Mouse (Mus musculus) embryonic facial prominence, embryonic 12.5 days (tissue): Measurements from ENCODE around the gene Fam166b. TPM values are rescaled to one million over a fixed set of nuclear protein-coding genes. Genes with fewer than 3 reads are reported as not detected.

Source experiments
- ATAC-seq: fragments of 200-750 bp; cut with Nextera tagmentation; 2 replicates; pipeline ENCODE4 v1.8.0; 2017; ENCODE audit not compliant: insufficient number of reproducible peaks, insufficient read depth, low FRiP score, low TSS enrichment
- H3K27ac ChIP-seq: fragments of 300-500 bp; sonication (generic); 2 replicates; pipeline ENCODE4 v1.5.1; 2016; ENCODE audit warnings: mild to moderate bottlenecking
- H3K27me3 ChIP-seq: fragments of 300-500 bp; sonication (generic); 2 replicates; pipeline ENCODE4 v1.6.1; 2016; ENCODE audit warnings: mild to moderate bottlenecking, moderate library complexity
- H3K36me3 ChIP-seq: fragments of 300-500 bp; sonication (generic); 2 replicates; pipeline ENCODE4 v1.6.1; 2016; ENCODE audit warnings: mild to moderate bottlenecking
- H3K4me1 ChIP-seq: fragments of 300-500 bp; sonication (generic); 2 replicates; pipeline ENCODE4 v1.6.1; 2016
- H3K4me2 ChIP-seq: fragments of 300-500 bp; sonication (generic); replicated peaks from 2 replicates; pipeline ENCODE4 v1.6.1; 2016; ENCODE audit warnings: mild to moderate bottlenecking, moderate library complexity
- H3K4me3 ChIP-seq: fragments of 300-500 bp; sonication (generic); 2 replicates; pipeline ENCODE4 v1.5.1; 2016; ENCODE audit warnings: mild to moderate bottlenecking
- H3K9ac ChIP-seq: fragments of 300-500 bp; sonication (generic); 2 replicates; pipeline ENCODE4 v1.6.1; 2016; ENCODE audit warnings: mild to moderate bottlenecking, moderate library complexity
- H3K9me3 ChIP-seq: fragments of 300-500 bp; sonication (generic); 2 replicates; pipeline ENCODE4 v1.6.1; 2016; ENCODE audit warnings: mild to moderate bottlenecking, moderate library complexity
- WGBS: fragments of 180-500 bp; shearing (Covaris S2); methylation state at CpG from one replicate; pipeline ENCODE4 v1.1.7; 2016; 5-methylcytosine and 5-hydroxymethylcytosine counted together
- polyA plus RNA-seq: library from polyadenylated mRNA; unstranded; fragments of >200 nt; fragmentation: Nextera tagmentation; extraction: Ambion mirVana; gene quantifications from 2 replicates; pipeline ENCODE4 v1.2.1, GENCODE M21; 2016

Fam166b gene
- polyA plus RNA-seq, 1 experiment from 2014 or later, result 0.27 TPM

DNA sequence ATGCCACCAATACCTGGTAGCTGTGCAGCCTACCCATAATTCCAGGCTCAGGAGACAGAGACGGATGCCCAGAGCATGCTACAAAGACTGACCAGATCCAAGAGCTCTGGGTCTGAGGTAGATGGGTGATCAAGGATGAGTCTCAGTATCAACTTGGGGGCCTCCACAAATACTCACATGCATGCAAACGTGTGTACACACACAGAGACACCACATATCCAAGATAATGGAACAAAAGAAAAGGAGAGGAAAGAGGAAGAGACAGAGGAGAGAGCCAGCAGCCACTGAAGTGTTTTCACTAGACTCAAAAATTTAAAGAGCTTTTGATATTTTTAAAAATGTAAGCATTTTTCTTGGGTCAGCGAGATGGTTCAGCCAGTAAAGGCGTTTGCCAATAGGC is 10.5 kb downstream of the Fam166b start:
- no peaks in the 10 kb centered on the region; the same call in 1 of the 2 replicates for H3K9me3 ChIP-seq
- 71% methylated on average over 4 of the region's 4 CpGs for WGBS
- no peak overlapping the region for H3K9ac ChIP-seq
- no peak overlapping the region for H3K4me2 ChIP-seq
- H3K27me3 ChIP-seq, result 0 out of 2 replicates have a peak, but pooled peaks cover 2% of the 10 kb centered on the region
- peaks cover 55% of the 10 kb centered on the region for H3K36me3 ChIP-seq
- H3K27ac ChIP-seq, result no peak overlapping the region
- no peak overlapping the region for H3K4me3 ChIP-seq
- no peak for ATAC-seq
- peaks cover 5% of the 10 kb centered on the region for H3K4me1 ChIP-seq

GRCm38 (mm10) chr4:43417269-43418062 is 11.5 kb downstream of the Fam166b start:
- ATAC-seq, result no peak
- 78% methylated on average over 16 of the region's 16 CpGs for WGBS
- Histone ChIP-seq H3K9ac (no peak overlapping the region), H3K27ac (no peak overlapping the region), H3K4me1 (peaks cover 5% of the 10 kb centered on the region), H3K4me3 (no peak overlapping the region), H3K27me3 (no peaks in the 10 kb centered on the region), H3K36me3 (peaks cover 45% of the 10 kb centered on the region), H3K4me2 (no peak overlapping the region), H3K9me3 (no peaks in the 10 kb centered on the region; the same call in 1 of the 2 replicates)

- peaks cover 32% of the 10 kb centered on the region for H3K36me3 ChIP-seq
- H3K4me1 ChIP-seq, result peaks cover 5% of the 10 kb centered on the region
- H3K27me3 ChIP-seq, result no peaks in the 10 kb centered on the region
- no peak overlapping the region for H3K4me2 ChIP-seq
- no peak for ATAC-seq
- no peak overlapping the region for H3K4me3 ChIP-seq
- H3K27ac ChIP-seq, result no peak overlapping the region
- H3K9ac ChIP-seq, result no peak overlapping the region
- WGBS, result 94% methylated on average over 22 of the region's 22 CpGs
- no peaks in the 10 kb centered on the region; the same call in 1 of the 2 replicates for H3K9me3 ChIP-seq
Observed at GRCm38 (mm10) chr4:43416071-43416490, 12.9 kb downstream of the Fam166b start.

GRCm38 (mm10) chr4:43415221-43416070 is 13.5 kb downstream of the Fam166b start:
- Histone ChIP-seq H3K4me3 (no peak overlapping the region), H3K27me3 (no peaks in the 10 kb centered on the region), H3K4me1 (peaks cover 5% of the 10 kb centered on the region), H3K4me2 (no peak overlapping the region), H3K36me3 (peaks cover 32% of the 10 kb centered on the region), H3K9ac (no peak overlapping the region), H3K27ac (no peak overlapping the region), H3K9me3 (no peaks in the 10 kb centered on the region; the same call in 1 of the 2 replicates)
- ATAC-seq, result no peak
- WGBS, result 90% methylated on average over 29 of the region's 29 CpGs

DNA sequence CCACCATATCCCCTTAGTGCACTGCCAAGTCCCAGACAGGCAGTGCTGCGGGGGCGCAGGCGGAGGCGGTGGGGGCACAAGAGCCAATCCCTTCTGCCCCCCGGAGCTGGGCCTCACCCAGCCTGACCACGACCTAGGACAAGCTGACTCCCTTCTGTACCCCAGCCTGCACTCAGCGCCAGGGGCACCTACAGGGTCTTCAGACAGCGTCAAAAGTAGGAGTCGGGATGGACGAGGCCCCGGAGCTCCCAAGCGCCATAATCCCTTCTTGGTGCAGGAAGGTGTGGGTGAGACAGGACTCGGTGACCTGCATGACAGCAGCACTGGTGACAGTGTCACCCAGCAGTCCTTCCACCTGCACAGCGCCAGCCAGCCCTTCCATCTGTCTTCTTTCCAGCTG is 14.2 kb downstream of the Fam166b start:
- Histone ChIP-seq H3K4me2 (no peak overlapping the region), H3K27me3 (no peaks in the 10 kb centered on the region), H3K4me3 (no peak overlapping the region), H3K9ac (no peak overlapping the region), H3K9me3 (no peaks in the 10 kb centered on the region; the same call in 1 of the 2 replicates), H3K27ac (no peak overlapping the region), H3K36me3 (peaks cover 32% of the 10 kb centered on the region), H3K4me1 (no peaks in the 10 kb centered on the region)
- ATAC-seq, result no peak
- WGBS, result 87% methylated on average over 14 of the region's 14 CpGs

GRCm38 (mm10) chr4:43407071-43407920 is 21.6 kb downstream of the Fam166b start:
- peak overlapping the region; percentile 51 for H3K4me3 ChIP-seq
- ATAC-seq, result no peak
- H3K27me3 ChIP-seq, result no peaks in the 10 kb centered on the region
- no peaks in the 10 kb centered on the region for H3K36me3 ChIP-seq
- no peaks in the 10 kb centered on the region for H3K9me3 ChIP-seq
- H3K9ac ChIP-seq, result peak overlapping the region; percentile 68
- H3K4me2 ChIP-seq, result peak overlapping the region; percentile 78
- H3K4me1 ChIP-seq, result peaks cover 21% of the 10 kb centered on the region
- peak overlapping the region; percentile 86 for H3K27ac ChIP-seq
- WGBS, result 69% methylated on average over 12 of the region's 12 CpGs

- WGBS, result under 1% methylated on average over 28 of the region's 28 CpGs
- H3K4me2 ChIP-seq, result peak overlapping the region; percentile 78
- no peaks in the 10 kb centered on the region for H3K27me3 ChIP-seq
- peak overlapping the region; percentile 68 for H3K9ac ChIP-seq
- peak overlapping the region; percentile 51 for H3K4me3 ChIP-seq
- H3K4me1 ChIP-seq, result peaks cover 31% of the 10 kb centered on the region
- ATAC-seq, result peak; percentile 92
- H3K36me3 ChIP-seq, result no peaks in the 10 kb centered on the region
- H3K27ac ChIP-seq, result peak overlapping the region; percentile 86
- no peaks in the 10 kb centered on the region for H3K9me3 ChIP-seq
Observed at GRCm38 (mm10) chr4:43406162-43406971, 22.6 kb downstream of the Fam166b start.

DNA sequence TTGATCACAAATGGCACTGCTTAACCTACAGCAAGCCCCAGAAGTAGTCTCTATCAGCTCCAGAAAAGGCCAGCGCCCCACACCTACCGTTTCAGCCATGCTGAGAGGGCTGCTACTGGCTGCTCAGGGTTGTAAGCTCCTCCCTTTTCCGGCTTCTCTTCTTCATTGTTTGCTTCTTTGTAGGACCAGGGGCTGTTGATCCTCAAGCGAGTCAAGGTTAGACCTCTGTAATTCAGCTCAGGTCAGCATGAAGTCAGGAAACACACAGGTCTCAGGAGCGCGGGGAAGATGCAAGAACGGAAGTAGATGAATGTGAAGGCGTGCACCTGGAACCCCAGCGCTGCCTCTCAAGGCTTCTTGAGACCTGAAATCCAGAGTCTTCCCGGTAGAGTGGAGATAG is 24.2 kb downstream of the Fam166b start:
- ATAC-seq, result no peak
- H3K27me3 ChIP-seq, result no peaks in the 10 kb centered on the region
- no peak overlapping the region for H3K9ac ChIP-seq
- H3K4me2 ChIP-seq, result no peak overlapping the region
- no peaks in the 10 kb centered on the region for H3K9me3 ChIP-seq
- peaks cover 47% of the 10 kb centered on the region for H3K4me1 ChIP-seq
- 92% methylated on average over 10 of the region's 10 CpGs for WGBS
- H3K27ac ChIP-seq, result no peak overlapping the region
- H3K4me3 ChIP-seq, result no peak overlapping the region
- H3K36me3 ChIP-seq, result no peaks in the 10 kb centered on the region

GRCm38 (mm10) chr4:43402212-43402611 is 26.7 kb downstream of the Fam166b start:
- ATAC-seq, result no peak
- no peaks in the 10 kb centered on the region for H3K9me3 ChIP-seq
- H3K4me3 ChIP-seq, result no peak overlapping the region
- H3K27ac ChIP-seq, result 0 out of 2 replicates have a peak overlapping the region, but pooled peaks have one; percentile 23
- peaks cover 57% of the 10 kb centered on the region for H3K4me1 ChIP-seq
- H3K9ac ChIP-seq, result no peak overlapping the region
- no peaks in the 10 kb centered on the region for H3K36me3 ChIP-seq
- 73% methylated on average over 9 of the region's 9 CpGs for WGBS
- no peak overlapping the region for H3K4me2 ChIP-seq
- no peaks in the 10 kb centered on the region for H3K27me3 ChIP-seq

DNA sequence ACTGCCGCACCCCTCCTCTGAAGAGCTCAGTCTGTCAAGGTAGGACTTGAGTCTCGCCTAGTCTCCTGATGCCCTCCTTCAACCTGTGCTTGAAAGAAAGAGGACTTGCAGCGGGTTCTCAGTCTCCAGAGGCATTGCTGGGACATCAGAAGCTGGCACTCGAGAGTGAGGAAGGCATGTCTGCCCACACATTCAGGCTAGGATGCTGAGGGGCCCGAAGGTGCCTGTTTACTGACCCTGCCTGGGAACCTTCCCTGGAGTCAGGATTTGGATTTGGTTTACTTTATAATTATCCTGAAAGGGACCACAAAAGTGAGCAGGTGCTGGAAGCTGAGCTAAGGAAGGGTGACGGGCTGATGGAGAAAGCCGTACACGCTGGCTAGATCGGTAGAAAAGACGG is 27.4 kb downstream of the Fam166b start:
- Histone ChIP-seq H3K4me1 (peaks cover 53% of the 10 kb centered on the region), H3K4me2 (peak overlapping the region; percentile 25; the same call in 1 of the 2 replicates), H3K36me3 (no peaks in the 10 kb centered on the region), H3K27ac (0 out of 2 replicates have a peak overlapping the region, but pooled peaks have one; percentile 60), H3K9ac (no peak overlapping the region), H3K4me3 (no peak overlapping the region), H3K27me3 (no peaks in the 10 kb centered on the region), H3K9me3 (no peaks in the 10 kb centered on the region)
- ATAC-seq, result no peak
- 77% methylated on average over 10 of the region's 10 CpGs for WGBS
